8 mouse cellular contexts compared by ENCODE assay signal in genomic region chr4:76449466-76450350, GRCm38 (mm10).
DNase-seq lines count a peak whose midpoint lies in the region; ATAC-seq and TF ChIP-seq lines count a peak whose summit lies in the region.

No protein-coding gene starts in this region.

- intact Hi-C loops in heart, postnatal 14 days (cut with DNase I) = no loop called here

- no peaks in the 10 kb centered on the region for H3K4me1 ChIP-seq in ES-Bruce4 (ENCODE audit: control insufficient read depth, insufficient read depth, low read length)
- H3K4me1 ChIP-seq in forebrain, postnatal 0 days (ENCODE audit: insufficient read depth) = no peaks in the 10 kb centered on the region
- no peaks in the 10 kb centered on the region for H3K4me1 ChIP-seq in liver, embryonic 14.5 days (replicated peaks; ENCODE audit: control insufficient read depth in 2 of 2, insufficient read depth in 2 of 2, low read length in 1 of 2)
- 0 out of 2 replicates have a peak, but pooled peaks cover 5% of the 10 kb centered on the region for H3K4me1 ChIP-seq in neural tube, embryonic 14.5 days (ENCODE audit: control insufficient read depth, insufficient read depth, low read length)

- no peaks in the 10 kb centered on the region for H3K9me3 ChIP-seq in ES-Bruce4 (replicated peaks; ENCODE audit: control insufficient read depth, insufficient read depth, low read length, poor library complexity, severe bottlenecking)
- H3K9me3 ChIP-seq in forebrain, postnatal 0 days (ENCODE audit: low read length) = no peaks in the 10 kb centered on the region
- H3K9me3 ChIP-seq in liver, embryonic 14.5 days (ENCODE audit: control insufficient read depth, low read length) = no peaks in the 10 kb centered on the region
- no peaks in the 10 kb centered on the region for H3K9me3 ChIP-seq in neural tube, embryonic 14.5 days (ENCODE audit: control insufficient read depth, low read length)

- TF ChIP-seq CTCF in ES-Bruce4 (IDR thresholded peaks at IDR 0.05; ENCODE audit: low read depth, low read length) = no peak
- TF ChIP-seq CTCF in forebrain, postnatal 0 days (IDR thresholded peaks at IDR 0.05; ENCODE audit: low read depth) = peak; percentile 13; the same call in 1 of the 2 replicates
- no peak for TF ChIP-seq CTCF in liver, embryonic 14.5 days (IDR thresholded peaks at IDR 0.05; ENCODE audit: low read depth)

- no peak for TF ChIP-seq EP300 in ES-Bruce4 (IDR thresholded peaks at IDR 0.05; ENCODE audit: insufficient read depth, low read depth, low read length)
- TF ChIP-seq EP300 in liver, embryonic 14.5 days (IDR thresholded peaks at IDR 0.05; ENCODE audit: low read depth) = no peak

- H3K9ac ChIP-seq in ES-Bruce4 (ENCODE audit: low read depth, poor library complexity, severe bottlenecking) = peak overlapping the region; percentile 88
- peak overlapping the region; percentile 94 for H3K9ac ChIP-seq in forebrain, postnatal 0 days
- H3K9ac ChIP-seq in liver, embryonic 14.5 days (replicated peaks) = no peak overlapping the region
- peak overlapping the region; percentile 94 for H3K9ac ChIP-seq in neural tube, embryonic 14.5 days (replicated peaks; ENCODE audit: low read depth, low read length)

- H3K27ac ChIP-seq in ES-Bruce4 (ENCODE audit: insufficient read depth, low read length) = no peak overlapping the region
- peak overlapping the region; percentile 97 for H3K27ac ChIP-seq in forebrain, postnatal 0 days (ENCODE audit: low read depth, low read length)
- no peak overlapping the region for H3K27ac ChIP-seq in liver, embryonic 14.5 days
- H3K27ac ChIP-seq in neural tube, embryonic 14.5 days (ENCODE audit: low read depth, low read length) = peak overlapping the region; percentile 96

- under 1% methylated on average over 92 of the region's 99 CpGs for WGBS in forebrain, postnatal 0 days
- WGBS in liver, embryonic 14.5 days (ENCODE audit: insufficient replicate concordance) = under 1% methylated on average over 69 of the region's 99 CpGs
- under 1% methylated on average over 58 of the region's 99 CpGs for WGBS in neural tube, embryonic 14.5 days

- peak overlapping the region; percentile 75 for H3K4me2 ChIP-seq in forebrain, postnatal 0 days (ENCODE audit: low read depth)
- peak overlapping the region; percentile 61 for H3K4me2 ChIP-seq in liver, embryonic 14.5 days (ENCODE audit: low read depth)
- peak overlapping the region; percentile 63 for H3K4me2 ChIP-seq in neural tube, embryonic 14.5 days (ENCODE audit: low read depth, low read length)

- peak overlapping the region; percentile 69 for H3K4me3 ChIP-seq in ES-Bruce4 (ENCODE audit: low read depth, low read length)
- peak overlapping the region; percentile 85 for H3K4me3 ChIP-seq in forebrain, postnatal 0 days (ENCODE audit: low read depth, low read length)
- peak overlapping the region; percentile 55 to 59 for H3K4me3 ChIP-seq in liver, embryonic 14.5 days (ENCODE audit: insufficient read depth in 1 of 2, low read depth in 2 of 2, low read length in 2 of 2)
- H3K4me3 ChIP-seq in neural tube, embryonic 14.5 days (ENCODE audit: low read depth, low read length) = peak overlapping the region; percentile 93

- DNase-seq in cerebellum, adult 11-12 months = peak; percentile 89
- DNase-seq in forebrain, postnatal 0 days = peak; percentile 83
- DNase-seq in heart, postnatal 14 days = peak; percentile 71 to 75
- peak; percentile 77 to 86 for DNase-seq in kidney, postnatal 4 days
- no peak for DNase-seq in liver, embryonic 14.5 days (ENCODE audit: low read depth in 3 of 3, low spot score in 3 of 3)
- peak; percentile 61 to 69 for DNase-seq in urinary bladder, postnatal 36 days (ENCODE audit: low spot score in 2 of 2)

- ATAC-seq in forebrain, postnatal 0 days = peak; percentile 80
- ATAC-seq in liver, embryonic 14.5 days (ENCODE audit: insufficient read depth) = peak; percentile 58
- peak; percentile 86 for ATAC-seq in neural tube, embryonic 14.5 days (ENCODE audit: low read depth)

- peaks cover 8% of the 10 kb centered on the region for H3K27me3 ChIP-seq in ES-Bruce4 (ENCODE audit: control insufficient read depth, insufficient read depth, low read length, poor library complexity, severe bottlenecking)
- no peaks in the 10 kb centered on the region for H3K27me3 ChIP-seq in forebrain, postnatal 0 days (ENCODE audit: insufficient read depth, low read length)
- H3K27me3 ChIP-seq in liver, embryonic 14.5 days (ENCODE audit: control insufficient read depth, insufficient read depth, low read length) = peaks cover 27% of the 10 kb centered on the region
- no peaks in the 10 kb centered on the region for H3K27me3 ChIP-seq in neural tube, embryonic 14.5 days (ENCODE audit: control insufficient read depth, insufficient read depth, low read length)

- no peak for TF ChIP-seq POLR2A in ES-Bruce4 (IDR thresholded peaks at IDR 0.05; ENCODE audit: insufficient read depth, low read length)

- no peaks in the 10 kb centered on the region for H3K36me3 ChIP-seq in ES-Bruce4 (ENCODE audit: control insufficient read depth, insufficient read depth, low read length, poor library complexity, severe bottlenecking)
- H3K36me3 ChIP-seq in forebrain, postnatal 0 days (ENCODE audit: insufficient read depth) = no peaks in the 10 kb centered on the region
- no peaks in the 10 kb centered on the region for H3K36me3 ChIP-seq in liver, embryonic 14.5 days (replicated peaks; ENCODE audit: control insufficient read depth, insufficient read depth, low read depth)
- no peaks in the 10 kb centered on the region for H3K36me3 ChIP-seq in neural tube, embryonic 14.5 days (ENCODE audit: control insufficient read depth, insufficient read depth, low read length)

Comparison
In these comparisons a context has a peak if more than half of its experiments do, and no peak if none do; other contexts are left out.
1. H3K27ac ChIP-seq: peak in forebrain, postnatal 0 days (single experiment) and neural tube, embryonic 14.5 days (single experiment); none in ES-Bruce4 (single experiment) and liver, embryonic 14.5 days (single experiment).
2. DNase-seq: peak in cerebellum, adult 11-12 months (single experiment), forebrain, postnatal 0 days (single experiment), heart, postnatal 14 days (2 of 2), kidney, postnatal 4 days (2 of 2) and urinary bladder, postnatal 36 days (2 of 2); none in liver, embryonic 14.5 days (0 of 3).
3. Peak in every context shown above with its lines, with median percentiles within 50 percentile points of each other: H3K4me3 ChIP-seq, ATAC-seq and H3K4me2 ChIP-seq.